Mouse (Mus musculus): ENCODE measurements around the gene Gpc5.

The Gpc5 gene

GRCm38 (mm10) chr14:115831854-115832625 is 740.0 kb downstream of the Gpc5 start:
- in situ Hi-C loops (cut with MboI), result no loop called here

GRCm38 (mm10) chr14:115843783-115844182 is 751.8 kb downstream of the Gpc5 start:
- in situ Hi-C loops (cut with MboI), result no loop called here

DNA sequence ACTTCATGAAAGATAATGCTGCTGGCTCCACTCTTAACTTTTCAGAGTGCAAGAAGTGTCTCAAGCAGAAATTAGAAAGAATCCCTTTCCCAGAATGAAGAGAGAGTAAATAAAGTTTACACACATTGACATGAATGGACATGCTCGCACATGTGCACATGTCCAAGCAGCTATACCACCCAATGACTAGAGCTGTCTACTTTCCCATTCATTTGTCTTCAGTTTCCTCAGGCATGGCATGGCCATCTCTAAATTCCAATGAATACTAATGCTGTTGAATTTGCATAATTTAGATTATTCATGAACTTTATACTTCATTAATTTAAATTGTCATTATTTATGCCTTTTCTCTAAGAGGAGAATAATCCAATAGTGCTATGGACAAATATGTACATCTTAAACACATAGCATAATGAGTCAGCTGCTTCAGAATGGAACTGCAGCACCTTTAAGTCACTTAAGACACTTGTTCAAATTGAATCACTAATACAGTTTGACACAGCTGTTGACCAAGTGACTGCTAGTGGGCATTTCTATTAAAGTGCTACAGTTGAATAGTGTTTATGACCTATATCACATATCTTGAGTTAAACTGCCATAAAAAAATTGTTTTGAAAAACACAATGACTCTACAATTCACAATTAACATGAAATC is 752.9 kb downstream of the Gpc5 start:
- in situ Hi-C loops (cut with MboI), result no loop called here

DNA sequence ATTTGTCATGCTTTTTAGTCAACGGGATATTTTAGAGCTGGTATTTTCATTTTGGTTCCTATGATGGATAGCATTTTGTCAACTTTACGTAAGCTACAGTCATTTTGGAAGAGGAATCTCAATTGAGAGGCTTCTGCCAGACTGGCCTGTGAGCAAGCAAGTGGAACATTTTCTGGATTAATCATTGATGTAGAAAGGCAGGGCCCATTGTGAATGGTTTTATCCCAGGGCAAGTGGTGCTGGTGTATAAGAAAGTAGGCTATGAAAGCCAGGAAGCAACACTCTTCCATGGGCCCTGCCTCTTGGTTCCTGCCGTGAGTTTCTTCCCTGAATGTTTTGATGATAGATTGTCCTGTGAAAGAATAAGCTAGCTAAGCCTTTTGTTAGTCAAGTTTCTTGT is 777.1 kb downstream of the Gpc5 start:
- in situ Hi-C loops (cut with MboI), result no loop called here

- in situ Hi-C loops (cut with MboI), result no loop called here
Measured at GRCm38 (mm10) chr14:115976062-115976461, 884.0 kb downstream of the Gpc5 start.

DNA sequence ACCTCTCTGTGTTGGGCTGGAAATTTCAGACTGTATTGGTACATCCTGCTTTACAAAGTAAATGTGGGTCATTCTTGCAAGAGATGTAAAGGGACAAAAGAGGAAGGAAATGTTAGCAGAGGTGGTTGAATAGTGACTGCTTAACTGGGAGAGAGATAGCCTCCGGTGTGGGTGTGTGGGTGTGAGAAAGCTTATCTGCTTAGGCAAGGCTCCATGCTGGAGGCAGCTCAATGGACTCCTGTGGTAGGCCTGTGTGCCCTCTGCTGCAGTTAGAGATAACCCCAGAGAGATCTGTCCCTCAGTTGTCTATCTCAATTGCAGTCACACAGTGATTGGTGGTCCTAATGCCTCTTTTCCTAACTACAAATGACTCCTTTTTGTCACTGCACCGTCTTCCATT is 887.2 kb downstream of the Gpc5 start:
- in situ Hi-C loops (cut with MboI), result no loop called here

DNA sequence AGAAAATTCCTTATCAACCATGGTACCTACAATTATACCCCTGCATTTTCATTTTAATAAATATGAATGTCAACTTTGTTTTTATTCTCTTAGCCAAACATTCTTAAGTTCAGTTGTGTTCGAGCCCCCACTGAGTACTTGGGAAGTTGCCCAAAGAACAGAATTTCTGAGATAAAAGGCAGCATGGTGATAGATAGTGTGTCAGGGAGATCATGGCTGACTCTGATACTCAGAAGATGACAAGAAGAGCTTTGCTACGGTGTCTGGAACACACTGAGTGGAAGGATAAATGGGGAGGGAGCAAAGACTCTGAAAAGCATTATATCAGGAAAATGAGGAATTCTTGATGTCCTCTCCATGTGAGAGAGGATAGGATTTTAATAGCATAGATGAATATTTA is 898.7 kb downstream of the Gpc5 start:
- in situ Hi-C loops (cut with MboI), result no loop called here

- in situ Hi-C loops (cut with MboI), result no loop called here
Measured at GRCm38 (mm10) chr14:115993520-115994106, 901.6 kb downstream of the Gpc5 start.

- in situ Hi-C loops (cut with MboI), result no loop called here
Measured at GRCm38 (mm10) chr14:115998931-115999330, 906.9 kb downstream of the Gpc5 start.

- in situ Hi-C loops (cut with MboI), result no loop called here
Measured at GRCm38 (mm10) chr14:116087010-116087409, 995.0 kb downstream of the Gpc5 start.

DNA sequence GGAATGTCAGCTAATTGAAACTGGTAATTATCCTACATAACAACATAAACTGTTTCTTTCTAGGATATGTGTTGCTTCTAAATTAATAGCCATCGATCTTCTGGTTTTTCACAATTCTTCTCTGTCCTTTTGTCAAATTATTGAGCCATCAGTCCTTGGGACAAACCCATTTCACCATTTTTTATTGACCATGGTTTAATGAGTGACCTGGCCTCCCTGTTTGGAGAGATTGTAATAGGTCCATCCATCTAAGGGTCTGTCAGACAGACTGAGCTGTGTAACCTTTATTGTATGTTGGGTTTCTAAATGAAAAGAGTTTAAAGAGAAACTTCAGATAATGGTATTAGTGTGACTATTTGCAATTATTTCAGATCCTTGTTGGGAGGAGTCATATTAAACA is 1035.9 kb downstream of the Gpc5 start:
- in situ Hi-C loops (cut with MboI), result no loop called here

GRCm38 (mm10) chr14:116137330-116137729 is 1045.3 kb downstream of the Gpc5 start:
- in situ Hi-C loops (cut with MboI), result no loop called here

DNA sequence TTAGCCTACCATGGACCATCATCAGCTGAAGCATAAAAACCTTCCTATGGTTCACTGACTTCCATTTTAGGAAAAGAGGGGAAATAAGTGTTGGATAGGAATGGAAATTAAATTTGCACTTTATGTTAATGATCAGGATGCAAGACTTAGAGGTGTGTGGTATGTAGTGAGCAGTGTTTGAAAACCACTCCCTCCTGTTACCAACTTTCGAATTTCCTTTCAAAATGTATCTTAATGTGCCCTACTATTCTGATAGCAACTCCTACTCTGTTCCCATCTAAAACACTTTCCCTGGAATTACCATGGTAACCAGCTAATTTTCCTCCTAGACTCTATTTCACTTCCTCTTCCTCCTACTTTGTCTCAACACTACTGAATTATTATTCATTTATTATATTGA is 1045.8 kb downstream of the Gpc5 start:
- in situ Hi-C loops (cut with MboI), result no loop called here

DNA sequence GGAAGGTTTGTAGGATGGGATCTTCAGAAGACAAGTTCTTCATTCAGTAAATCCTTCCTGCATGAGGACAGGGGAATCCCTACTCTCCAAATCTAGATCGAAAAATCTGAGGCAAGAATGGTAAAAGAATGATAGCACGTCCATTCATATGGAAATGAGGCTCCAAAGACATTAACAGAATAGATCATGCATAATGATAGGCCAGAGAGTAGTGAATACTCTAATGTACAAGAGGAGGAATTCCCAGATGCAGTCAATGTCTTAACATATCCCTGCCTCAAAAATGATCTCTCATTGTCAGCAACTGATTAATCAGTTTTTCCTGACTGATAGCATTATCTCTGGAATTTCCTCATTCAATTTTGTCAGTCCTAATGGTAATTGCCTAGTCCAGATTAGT is 1070.6 kb downstream of the Gpc5 start:
- in situ Hi-C loops (cut with MboI), result no loop called here

- in situ Hi-C loops (cut with MboI), result no loop called here
Measured at GRCm38 (mm10) chr14:116167401-116167800, 1075.4 kb downstream of the Gpc5 start.

- in situ Hi-C loops (cut with MboI), result no loop called here
Measured at GRCm38 (mm10) chr14:116169129-116169528, 1077.1 kb downstream of the Gpc5 start.

GRCm38 (mm10) chr14:116186981-116187380 is 1095.0 kb downstream of the Gpc5 start:
- in situ Hi-C loops (cut with MboI), result no loop called here

GRCm38 (mm10) chr14:116206977-116207376 is 1115.0 kb downstream of the Gpc5 start:
- in situ Hi-C loops (cut with MboI), result no loop called here

DNA sequence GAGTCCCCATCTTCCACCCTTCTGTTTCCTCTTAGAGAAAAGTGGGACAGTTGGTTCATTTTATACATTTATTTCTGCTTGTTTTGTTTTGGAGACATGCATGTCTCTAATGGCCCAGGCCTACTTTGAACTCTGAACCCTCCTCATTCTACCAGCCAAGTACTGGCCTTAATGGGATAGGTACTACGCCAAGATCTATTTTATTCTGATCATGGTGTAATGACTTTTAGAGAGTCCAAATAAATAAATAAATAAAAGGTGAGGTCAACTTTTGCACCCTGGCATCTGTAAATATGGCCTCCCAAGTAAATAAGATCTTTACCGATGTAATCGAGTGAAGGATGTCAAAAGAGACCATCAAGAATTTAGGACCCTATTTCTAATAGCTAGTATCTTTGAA is 1116.6 kb downstream of the Gpc5 start:
- in situ Hi-C loops (cut with MboI), result no loop called here

GRCm38 (mm10) chr14:116209045-116209444 is 1117.0 kb downstream of the Gpc5 start:
- in situ Hi-C loops (cut with MboI), result no loop called here

DNA sequence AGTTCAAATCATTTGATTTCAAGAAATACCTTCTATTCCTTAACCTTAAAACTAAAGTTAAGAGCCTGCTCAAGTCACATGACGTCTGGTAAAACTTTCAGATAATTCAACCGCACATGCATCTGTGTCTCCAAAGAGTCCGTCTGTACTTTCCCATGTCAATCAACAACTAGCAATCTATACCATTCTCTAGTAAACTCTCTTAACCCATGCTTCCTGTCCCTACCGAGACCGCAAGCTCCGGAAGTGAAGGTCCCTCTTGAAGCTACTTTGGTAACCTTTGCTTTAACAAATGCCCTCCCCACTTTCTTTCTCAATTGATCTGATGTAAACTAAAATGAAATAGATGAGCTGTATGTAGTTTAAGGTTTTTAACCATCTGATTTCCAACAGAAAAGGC is 1118.3 kb downstream of the Gpc5 start:
- in situ Hi-C loops (cut with MboI), result no loop called here

DNA sequence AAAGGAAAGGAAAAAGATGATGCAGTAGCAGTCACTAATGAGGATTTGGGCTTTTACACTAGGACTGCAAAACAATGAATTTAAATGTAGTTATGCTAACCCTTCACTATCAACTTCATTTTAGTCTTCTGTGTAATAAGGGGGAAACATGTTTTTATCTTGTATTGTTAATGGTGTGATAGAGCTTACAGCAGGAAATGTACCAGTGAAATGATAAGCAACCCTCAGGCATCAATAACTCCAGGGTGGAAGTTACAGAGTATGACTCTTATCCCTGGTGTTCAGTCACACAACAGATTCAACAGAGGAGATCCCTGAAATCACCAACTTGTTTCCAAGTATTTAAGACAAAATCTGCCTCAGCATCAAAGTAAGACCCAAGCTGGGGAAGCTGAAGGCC is 1120.0 kb downstream of the Gpc5 start:
- in situ Hi-C loops (cut with MboI), result no loop called here

GRCm38 (mm10) chr14:116258126-116258525 is 1166.1 kb downstream of the Gpc5 start:
- in situ Hi-C loops (cut with MboI), result no loop called here

All from mature B cell (primary cell).